Mouse (Mus musculus) forebrain, embryonic 11.5 days (tissue): ENCODE measurements around the gene Olfr524. TPM values are rescaled to one million over a fixed set of nuclear protein-coding genes. Genes with fewer than 3 reads are reported as not detected.

ENCODE experiments used
- ATAC-seq: fragments of 200-750 bp; cut with Nextera tagmentation; replicated peaks from 2 replicates; pipeline ENCODE4 v1.8.0; 2017; ENCODE audit warnings: moderate TSS enrichment; ENCODE audit not compliant: low FRiP score
- DNase-seq: peaks from one replicate; pipeline ENCODE4 v3.0.0-alpha.2; 2017; ENCODE audit warnings: low spot score
- H3K27ac ChIP-seq: fragments of 300-500 bp; sonication (generic); 2 replicates; pipeline ENCODE4 v1.5.1; 2014; ENCODE audit warnings: low read depth, low read length
- H3K27me3 ChIP-seq: fragments of 300-500 bp; sonication (generic); 2 replicates; pipeline ENCODE4 v1.6.1; 2014; ENCODE audit warnings: mild to moderate bottlenecking, low read length, mixed read lengths; ENCODE audit not compliant: control insufficient read depth, insufficient read depth
- H3K36me3 ChIP-seq: fragments of 300-500 bp; sonication (generic); 2 replicates; pipeline ENCODE4 v1.6.1; 2014; ENCODE audit warnings: mild to moderate bottlenecking, low read length, moderate library complexity, mixed read lengths; ENCODE audit not compliant: control insufficient read depth, insufficient read depth
- H3K4me1 ChIP-seq: fragments of 300-500 bp; sonication (generic); replicated peaks from 2 replicates; pipeline ENCODE4 v1.6.1; 2014; ENCODE audit warnings: low read length, mixed read lengths; ENCODE audit not compliant: control insufficient read depth, insufficient read depth
- H3K4me2 ChIP-seq: fragments of 300-500 bp; sonication (generic); 2 replicates; pipeline ENCODE4 v1.6.1; 2014; ENCODE audit warnings: low read depth, mild to moderate bottlenecking, low read length, moderate library complexity, mixed read lengths; ENCODE audit not compliant: severe bottlenecking
- H3K4me3 ChIP-seq: fragments of 300-500 bp; sonication (generic); 2 replicates; pipeline ENCODE4 v1.5.1; 2014; ENCODE audit warnings: low read depth, low read length
- H3K9ac ChIP-seq: fragments of 300-500 bp; sonication (generic); 2 replicates; pipeline ENCODE4 v1.6.1; 2014; ENCODE audit warnings: low read length
- H3K9me3 ChIP-seq: fragments of 300-500 bp; sonication (generic); 2 replicates; pipeline ENCODE4 v1.6.1; 2016; ENCODE audit warnings: low read length, mixed read lengths; ENCODE audit not compliant: control insufficient read depth
- WGBS: fragments of 180-500 bp; shearing (Covaris S2); extraction: QIAGEN DNeasy Blood & Tissue Kit; methylation state at CpG from one replicate; pipeline ENCODE4 v1.1.7; 2014; 5-methylcytosine and 5-hydroxymethylcytosine counted together
- polyA plus RNA-seq: library from polyadenylated mRNA; unstranded; fragments of >200 nt; fragmentation: Nextera tagmentation; extraction: Ambion mirVana; gene quantifications from 2 replicates; pipeline ENCODE4 v1.2.1, GENCODE M21; 2014

The Olfr524 gene
- polyA plus RNA-seq, 1 experiment from 2014 or later: not detected

DNA sequence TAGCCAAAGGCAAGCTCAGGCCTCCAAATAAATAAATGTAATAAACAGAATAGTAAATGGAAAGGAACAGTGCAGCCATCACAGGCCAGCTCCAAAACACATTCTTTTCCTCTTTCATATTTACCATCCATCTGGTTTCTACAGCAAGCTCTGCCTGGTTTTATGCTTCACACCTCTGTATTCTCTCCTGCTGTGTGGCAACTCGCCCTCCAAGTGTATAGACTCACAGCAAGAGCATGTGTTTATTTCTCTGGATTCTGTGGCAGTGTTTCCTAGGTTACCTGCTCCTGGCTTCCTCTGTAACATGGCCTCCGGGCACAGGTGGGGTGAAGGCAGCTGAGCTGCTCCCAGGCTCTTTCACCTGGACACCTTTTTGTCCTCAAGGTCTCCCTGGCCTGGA is 13.3 kb downstream of the Olfr524 start:
- no peak overlapping the region for H3K9ac ChIP-seq
- H3K27me3 ChIP-seq: no peaks in the 10 kb centered on the region
- ATAC-seq: no peak
- no peaks in the 10 kb centered on the region for H3K36me3 ChIP-seq
- 61% methylated on average over 2 of the region's 2 CpGs for WGBS
- no peaks in the 10 kb centered on the region for H3K9me3 ChIP-seq
- H3K4me3 ChIP-seq: no peak overlapping the region
- no peak for DNase-seq
- H3K27ac ChIP-seq: no peak overlapping the region
- no peaks in the 10 kb centered on the region for H3K4me1 ChIP-seq
- H3K4me2 ChIP-seq: no peak overlapping the region

DNA sequence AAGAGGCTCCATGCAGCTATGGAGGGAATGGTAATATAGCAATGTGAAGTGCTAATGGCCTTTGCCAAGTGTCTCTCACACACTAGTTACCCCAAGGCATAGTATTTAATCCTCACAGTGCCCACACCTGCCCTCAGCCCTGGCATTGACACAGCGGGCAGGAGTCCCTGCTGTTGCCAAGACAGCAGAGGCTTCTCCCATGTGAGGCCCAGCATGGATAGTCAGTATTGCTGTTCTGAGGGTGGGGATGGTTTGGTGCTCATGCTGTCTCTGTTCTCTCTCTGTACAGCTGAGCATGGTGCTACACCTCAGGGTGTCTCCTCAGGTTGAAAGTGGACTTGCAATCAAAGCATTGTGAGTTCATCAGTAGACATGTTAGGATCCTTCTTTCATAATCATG is 15.3 kb downstream of the Olfr524 start:
- Histone ChIP-seq H3K36me3 (no peaks in the 10 kb centered on the region), H3K4me1 (no peaks in the 10 kb centered on the region), H3K9me3 (no peaks in the 10 kb centered on the region), H3K9ac (no peak overlapping the region), H3K4me3 (no peak overlapping the region), H3K27me3 (no peaks in the 10 kb centered on the region), H3K27ac (no peak overlapping the region), H3K4me2 (no peak overlapping the region)
- ATAC-seq (no peak), DNase-seq (no peak)
- 85% methylated on average over 1 of the region's 1 CpGs for WGBS

DNA sequence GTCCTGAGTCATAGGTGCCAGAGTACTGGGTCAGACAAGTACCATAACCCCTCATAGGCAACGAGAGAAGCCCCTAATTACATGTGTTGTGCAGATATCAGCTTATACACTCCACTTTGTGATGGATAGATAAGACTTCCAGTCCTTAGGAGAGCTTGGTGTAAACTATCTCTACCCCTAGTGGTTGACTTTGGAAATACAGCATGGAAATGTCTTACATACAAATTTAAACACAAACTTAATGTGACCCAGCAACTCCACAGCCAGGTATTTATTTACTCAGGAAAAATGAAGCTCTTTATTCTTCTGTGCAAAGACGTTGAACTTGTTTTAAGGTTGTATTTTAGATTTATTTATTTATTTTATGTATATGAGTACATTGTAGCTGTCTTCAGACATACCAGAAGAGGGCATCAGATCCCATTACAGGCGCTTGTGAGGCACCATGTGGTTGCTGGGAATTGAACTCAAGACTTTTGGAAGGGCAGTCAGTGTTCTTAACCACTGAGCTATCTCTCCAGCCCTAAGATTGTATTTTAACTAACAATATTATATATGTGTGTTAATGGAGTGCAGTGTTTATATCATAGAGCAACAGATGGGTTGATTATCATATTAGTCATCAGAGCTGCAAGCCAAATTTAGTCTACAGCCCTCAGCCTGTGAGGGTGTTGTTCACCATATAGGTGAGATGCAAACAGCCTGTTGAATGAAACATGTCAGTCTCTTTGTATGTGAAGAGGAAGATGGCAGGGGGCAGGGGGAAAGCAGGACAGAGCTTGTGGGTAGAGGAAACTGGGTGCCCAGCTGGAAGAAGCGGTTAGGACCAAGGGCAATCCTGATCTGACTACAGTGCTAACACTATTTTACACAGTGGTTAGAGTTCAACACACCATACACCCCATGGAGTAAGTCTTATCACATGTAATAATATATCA is 17.1 kb downstream of the Olfr524 start:
- H3K4me2 ChIP-seq: no peak overlapping the region
- H3K27me3 ChIP-seq: no peaks in the 10 kb centered on the region
- no peak overlapping the region for H3K4me3 ChIP-seq
- ATAC-seq: no peak
- WGBS: 62% methylated on average over 4 of the region's 4 CpGs
- H3K9ac ChIP-seq: no peak overlapping the region
- H3K36me3 ChIP-seq: no peaks in the 10 kb centered on the region
- no peak overlapping the region for H3K27ac ChIP-seq
- peak; percentile 40 for DNase-seq
- H3K4me1 ChIP-seq: no peaks in the 10 kb centered on the region
- H3K9me3 ChIP-seq: no peaks in the 10 kb centered on the region

DNA sequence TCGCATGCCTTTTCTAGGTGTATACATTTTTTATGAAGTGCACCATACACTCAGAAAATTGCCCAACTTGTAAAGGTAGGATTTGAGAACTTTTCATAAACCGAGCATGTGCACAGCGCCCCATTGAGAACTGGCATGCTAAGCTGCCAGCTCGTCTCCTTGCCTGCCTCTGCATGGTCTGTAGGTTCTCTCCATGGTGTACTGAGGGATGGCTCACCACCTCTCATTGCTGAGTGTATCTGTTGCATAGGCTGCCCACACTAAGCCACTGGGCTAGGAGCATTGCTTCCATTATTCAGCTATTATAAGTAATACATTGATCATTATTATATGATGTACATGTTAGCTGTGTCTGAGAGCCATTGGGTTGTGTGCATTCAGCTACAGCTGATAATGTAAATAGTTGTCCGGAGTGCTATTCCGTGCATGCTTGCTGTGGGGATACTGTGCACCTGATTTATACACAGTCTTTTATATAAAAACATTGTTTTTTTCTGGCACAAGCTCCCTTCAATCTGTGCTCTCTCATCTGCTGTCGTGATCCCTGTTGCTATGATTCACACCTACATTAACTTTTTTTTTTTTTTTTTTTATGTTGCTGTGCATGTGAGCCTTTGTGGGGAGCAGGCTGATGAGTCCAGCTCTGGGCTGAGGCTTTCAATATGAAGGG is 17.9 kb downstream of the Olfr524 start:
- ATAC-seq: no peak

DNA sequence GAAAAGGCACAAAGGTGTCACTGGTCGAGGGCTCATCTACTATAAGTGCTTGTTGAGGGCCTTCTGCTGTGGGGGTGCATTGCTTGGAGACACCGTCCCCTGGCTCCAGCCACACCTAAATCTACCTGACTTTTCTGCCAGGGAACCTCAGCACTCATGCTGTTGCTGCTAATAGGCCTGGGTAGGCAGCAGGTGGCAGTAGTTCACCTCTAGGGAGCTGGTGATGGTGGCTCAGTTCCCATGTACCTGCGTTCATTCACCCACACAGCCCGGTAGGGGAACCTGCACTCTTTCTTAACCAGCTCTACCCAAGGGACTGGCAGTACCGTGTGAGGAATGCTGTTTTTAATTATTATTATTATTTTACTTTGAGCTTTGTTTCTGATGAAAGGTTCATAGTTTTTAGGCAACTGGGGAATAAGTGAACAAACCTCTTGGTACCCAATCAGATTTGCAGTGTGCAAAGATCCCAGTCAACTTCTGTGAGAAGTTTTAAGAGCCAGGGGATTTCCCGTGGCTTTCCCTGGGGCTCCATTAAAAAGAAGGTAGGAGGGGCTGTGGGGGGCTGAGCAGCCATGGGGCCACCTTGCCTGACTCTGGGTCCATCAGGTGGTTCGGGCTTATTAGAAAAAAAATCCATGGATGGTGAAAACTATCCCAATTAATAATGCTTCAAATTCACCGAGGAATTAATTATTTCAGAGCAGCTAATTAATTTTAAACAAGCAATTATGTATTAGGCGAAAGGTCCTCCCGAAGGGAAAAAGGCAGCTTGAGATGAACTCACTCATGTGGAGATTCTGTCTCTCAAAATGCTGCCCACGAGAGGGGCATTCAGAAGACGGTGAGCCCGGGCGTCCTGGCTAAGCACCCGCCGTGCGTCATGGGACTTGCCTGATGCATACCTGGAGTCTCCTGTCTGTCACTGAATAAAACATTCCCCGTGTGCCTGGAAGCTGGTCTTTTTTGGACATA is 18.8 kb downstream of the Olfr524 start:
- H3K4me3 ChIP-seq: no peak overlapping the region

More for the DNA sequence above, 17.9 kb downstream of the Olfr524 start:
- Histone ChIP-seq H3K36me3 (no peaks in the 10 kb centered on the region), H3K4me1 (no peaks in the 10 kb centered on the region), H3K27me3 (no peaks in the 10 kb centered on the region), H3K9ac (no peak overlapping the region), H3K27ac (no peak overlapping the region), H3K9me3 (no peaks in the 10 kb centered on the region), H3K4me3 (no peak overlapping the region), H3K4me2 (no peak overlapping the region)
- WGBS: 84% methylated on average over 7 of the region's 7 CpGs
- no peak for DNase-seq

DNA sequence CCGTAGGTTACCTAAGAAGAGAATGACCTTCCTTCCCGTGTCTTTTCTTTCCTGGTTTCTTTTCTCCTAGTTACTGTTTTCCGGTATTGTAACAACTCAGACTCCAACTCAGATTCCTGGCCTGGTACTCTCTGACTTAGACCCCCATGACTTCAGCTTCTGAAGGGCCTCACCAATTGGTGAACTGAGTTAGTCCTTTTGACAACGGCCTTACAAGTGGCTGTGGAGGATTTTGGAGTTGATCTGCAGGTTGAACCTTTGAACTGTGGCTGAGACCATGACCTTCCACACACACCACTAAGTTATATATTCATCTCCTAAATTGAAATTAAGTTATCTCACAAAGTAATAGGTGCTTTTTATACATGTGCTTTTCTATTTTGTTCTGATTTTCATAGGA is 21.6 kb downstream of the Olfr524 start:
- Histone ChIP-seq H3K27ac (no peak overlapping the region), H3K36me3 (no peaks in the 10 kb centered on the region), H3K4me3 (no peak overlapping the region), H3K9me3 (no peaks in the 10 kb centered on the region), H3K4me1 (no peaks in the 10 kb centered on the region), H3K27me3 (no peaks in the 10 kb centered on the region), H3K9ac (no peak overlapping the region), H3K4me2 (no peak overlapping the region)
- ATAC-seq (no peak), DNase-seq (peak; percentile 4)
- 84% methylated on average over 4 of the region's 4 CpGs for WGBS

More for the DNA sequence above, 18.8 kb downstream of the Olfr524 start:
- Histone ChIP-seq H3K36me3 (no peaks in the 10 kb centered on the region), H3K27me3 (no peaks in the 10 kb centered on the region), H3K27ac (no peak overlapping the region), H3K9ac (no peak overlapping the region), H3K9me3 (no peaks in the 10 kb centered on the region), H3K4me2 (no peak overlapping the region), H3K4me1 (no peaks in the 10 kb centered on the region)
- 56% methylated on average over 18 of the region's 18 CpGs for WGBS
- DNase-seq (peak; percentile 51), ATAC-seq (no peak)

DNA sequence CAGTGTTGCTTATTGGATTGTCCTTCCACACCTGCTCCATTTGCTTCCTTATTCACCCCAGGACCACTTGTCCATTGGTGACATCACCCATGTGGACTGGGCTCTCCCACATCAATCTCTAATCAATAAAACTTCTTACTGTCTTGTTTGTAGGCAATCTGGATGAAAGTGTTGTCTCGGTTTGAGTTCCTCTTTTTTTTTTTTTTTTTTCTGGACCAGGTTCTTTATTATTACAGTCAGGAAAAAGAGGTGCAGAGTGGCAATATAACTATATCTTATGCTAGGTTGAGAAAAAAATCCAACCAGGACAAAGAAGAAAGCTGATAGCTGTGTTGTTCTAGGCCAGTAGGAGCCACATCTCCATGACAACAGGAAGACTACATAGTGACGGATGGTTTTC is 25.1 kb downstream of the Olfr524 start:
- H3K27me3 ChIP-seq: no peaks in the 10 kb centered on the region
- no peaks in the 10 kb centered on the region for H3K36me3 ChIP-seq
- no peak for DNase-seq
- 77% methylated on average over 2 of the region's 2 CpGs for WGBS
- no peaks in the 10 kb centered on the region for H3K9me3 ChIP-seq
- no peak for ATAC-seq
- H3K4me1 ChIP-seq: no peaks in the 10 kb centered on the region
- H3K9ac ChIP-seq: no peak overlapping the region
- no peak overlapping the region for H3K4me3 ChIP-seq
- H3K4me2 ChIP-seq: no peak overlapping the region
- H3K27ac ChIP-seq: no peak overlapping the region

DNA sequence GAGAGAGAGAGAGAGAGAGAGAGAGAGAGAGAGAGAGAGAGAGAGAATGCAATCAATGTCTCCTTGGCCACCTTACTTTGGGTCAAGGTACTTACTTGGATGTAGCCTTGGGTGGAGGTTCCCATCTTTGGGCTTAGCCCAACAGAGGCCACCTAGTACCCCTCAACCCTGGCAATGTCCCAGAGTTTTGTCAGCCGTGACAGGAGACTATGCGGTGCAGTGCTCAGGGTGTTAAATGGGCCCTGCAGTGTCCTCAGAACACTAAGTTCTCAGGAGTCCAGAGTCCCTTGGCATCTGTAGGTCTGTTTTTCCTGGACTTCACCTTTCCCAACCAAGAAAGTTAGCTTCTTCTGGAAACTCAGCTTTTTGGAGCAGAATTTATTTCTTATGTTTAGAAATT is 26.6 kb downstream of the Olfr524 start:
- H3K27ac ChIP-seq: no peak overlapping the region
- H3K27me3 ChIP-seq: no peaks in the 10 kb centered on the region
- no peak overlapping the region for H3K9ac ChIP-seq
- no peaks in the 10 kb centered on the region for H3K4me1 ChIP-seq
- H3K9me3 ChIP-seq: no peaks in the 10 kb centered on the region
- ATAC-seq (no peak), DNase-seq (no peak)
- no peak overlapping the region for H3K4me3 ChIP-seq
- WGBS: 84% methylated on average over 2 of the region's 2 CpGs
- H3K36me3 ChIP-seq: no peaks in the 10 kb centered on the region
- H3K4me2 ChIP-seq: no peak overlapping the region
